Mouse (Mus musculus): ENCODE data around the gene Tmem184c. TPM values are rescaled to one million over a fixed set of nuclear protein-coding genes. Genes with fewer than 3 reads are reported as not detected.

Tmem184c gene
- total RNA-seq (2014; rRNA removed) (56.2 and 65.6 TPM in 2 replicates), polyA plus RNA-seq (2015; fragmentation: Nextera tagmentation; extraction: Ambion mirVana) (58.6 and 65.5 TPM in 2 replicates)

DNA sequence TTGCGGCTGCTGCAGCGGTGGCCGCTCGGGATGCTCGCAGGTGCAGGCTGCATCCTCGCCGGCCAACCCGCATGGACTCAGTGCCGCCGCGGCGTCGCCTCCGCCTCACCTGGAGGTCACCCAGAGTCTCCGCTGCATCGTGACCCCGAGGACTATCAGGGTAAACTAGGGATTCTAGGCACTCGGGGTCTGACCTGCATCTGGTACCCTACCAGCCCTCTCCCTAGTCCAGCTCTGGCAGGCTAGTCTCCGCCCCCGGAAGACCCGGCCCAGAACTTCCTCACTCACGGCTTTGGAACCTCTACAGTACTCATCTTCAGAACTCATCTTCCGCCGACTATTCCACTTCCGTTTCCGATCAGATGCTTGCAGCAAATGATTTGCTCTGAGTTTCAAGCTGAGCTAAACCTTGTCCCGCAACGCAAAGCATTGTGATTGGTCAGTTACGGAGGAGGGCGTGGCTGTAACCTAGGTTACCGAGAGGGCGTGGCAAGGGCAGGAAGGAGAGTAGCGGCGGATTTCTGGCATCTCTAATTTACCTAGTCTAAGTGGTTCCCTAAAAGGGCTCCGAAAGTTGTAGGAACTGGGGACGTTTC, at the start of gene Tmem184c:
Gene Tmem184c (minus strand): TSS at position 325 of the 596 bp plus-strand sequence.
- DNase-seq (peak; percentile 98), ATAC-seq (peak; percentile 98)
- Histone ChIP-seq H3K36me3 (ENCODE audit: insufficient read depth) (0 out of 2 replicates have a peak, but pooled peaks cover 4% of the 10 kb centered on the region), H3K4me1 (ENCODE audit: insufficient read depth) (peaks cover 6% of the 10 kb centered on the region; the same call in 1 of the 2 replicates), H3K27me3 (ENCODE audit: insufficient read depth, low read length) (no peaks in the 10 kb centered on the region), H3K9ac (peak within 1 kb of the TSS; percentile 74), H3K4me2 (ENCODE audit: low read depth) (peak within 1 kb of the TSS; percentile 69), H3K27ac (ENCODE audit: low read depth, low read length) (peak within 1 kb of the TSS; percentile 72), H3K4me3 (ENCODE audit: low read depth, low read length) (peak within 1 kb of the TSS; percentile 94), H3K9me3 (ENCODE audit: low read length) (no peaks in the 10 kb centered on the region)
- TF ChIP-seq CTCF (IDR thresholded peaks at IDR 0.05; ENCODE audit: low read depth) = no peak
- under 1% methylated on average over 36 of the region's 36 CpGs for WGBS

DNA sequence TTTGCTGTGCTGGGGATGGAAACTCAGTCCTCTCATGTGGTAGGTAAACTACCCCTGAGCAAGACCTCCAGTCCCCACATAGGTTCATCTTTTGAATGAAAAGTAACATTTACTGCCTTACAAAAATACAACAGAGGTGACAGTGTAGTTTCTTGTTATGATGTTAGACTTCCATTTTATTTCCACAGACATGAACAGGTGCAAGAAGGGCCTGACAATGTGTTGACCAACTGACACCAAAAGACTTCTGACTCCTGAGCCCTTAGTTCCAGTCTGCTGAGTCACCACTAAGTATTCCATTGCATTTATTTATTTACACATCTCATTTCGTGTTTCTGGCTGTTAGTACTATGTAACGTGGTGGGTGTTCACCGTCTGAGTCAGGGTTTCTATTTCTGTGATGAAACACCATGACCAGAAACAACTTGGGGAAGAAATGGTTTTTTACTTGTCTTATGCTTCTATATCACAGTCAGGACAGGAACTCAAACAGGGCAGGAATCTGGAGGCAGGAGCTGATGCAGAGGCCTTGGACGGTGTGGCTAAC, 49.1 kb upstream of the Tmem184c start:
- 84% methylated on average over 4 of the region's 4 CpGs for WGBS
- Histone ChIP-seq H3K27me3 (ENCODE audit: insufficient read depth, low read length) (no peaks in the 10 kb centered on the region), H3K4me2 (ENCODE audit: low read depth) (no peak overlapping the region), H3K36me3 (ENCODE audit: insufficient read depth) (no peaks in the 10 kb centered on the region), H3K4me3 (ENCODE audit: low read depth, low read length) (no peak overlapping the region), H3K9ac (no peak overlapping the region), H3K9me3 (ENCODE audit: low read length) (no peaks in the 10 kb centered on the region), H3K27ac (ENCODE audit: low read depth, low read length) (no peak overlapping the region), H3K4me1 (ENCODE audit: insufficient read depth) (no peaks in the 10 kb centered on the region)
- TF ChIP-seq CTCF (IDR thresholded peaks at IDR 0.05; ENCODE audit: low read depth) = no peak
- DNase-seq = no peak
- ATAC-seq = no peak

DNA sequence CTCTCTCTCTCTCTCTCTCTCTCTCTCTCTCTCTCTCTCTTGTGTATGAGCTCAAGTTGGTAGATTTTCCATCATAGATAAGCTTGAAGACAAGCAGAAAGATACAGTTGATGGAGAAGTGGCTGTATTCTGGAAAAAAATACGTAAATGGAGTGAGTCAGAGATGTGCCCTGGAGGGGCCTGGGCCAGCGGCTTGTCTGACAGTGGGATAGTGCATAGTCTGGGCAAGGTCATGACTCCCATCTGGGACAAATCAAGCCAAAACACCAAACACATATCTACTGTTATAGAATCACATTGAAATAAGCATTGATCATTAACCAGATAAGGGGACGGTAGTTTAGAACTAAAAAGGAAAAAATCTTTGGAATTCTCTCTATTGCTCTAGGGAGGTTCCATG, 47.9 kb upstream of the Tmem184c start:
- no peaks in the 10 kb centered on the region for H3K4me1 ChIP-seq (ENCODE audit: insufficient read depth)
- ATAC-seq = no peak
- no peak for DNase-seq
- H3K27me3 ChIP-seq (ENCODE audit: insufficient read depth, low read length) = no peaks in the 10 kb centered on the region
- 82% methylated on average over 3 of the region's 3 CpGs for WGBS
- TF ChIP-seq CTCF (IDR thresholded peaks at IDR 0.05; ENCODE audit: low read depth) = no peak
- H3K27ac ChIP-seq (ENCODE audit: low read depth, low read length) = no peak overlapping the region
- no peaks in the 10 kb centered on the region for H3K36me3 ChIP-seq (ENCODE audit: insufficient read depth)
- H3K9ac ChIP-seq = no peak overlapping the region
- H3K4me2 ChIP-seq (ENCODE audit: low read depth) = no peak overlapping the region
- no peaks in the 10 kb centered on the region for H3K9me3 ChIP-seq (ENCODE audit: low read length)
- no peak overlapping the region for H3K4me3 ChIP-seq (ENCODE audit: low read depth, low read length)

GRCm38 (mm10) chr8:77650646-77651190, 40.2 kb upstream of the Tmem184c start:
- no peak overlapping the region for H3K9ac ChIP-seq
- no peaks in the 10 kb centered on the region for H3K27me3 ChIP-seq (ENCODE audit: insufficient read depth, low read length)
- no peak overlapping the region for H3K4me2 ChIP-seq (ENCODE audit: low read depth)
- no peak for ATAC-seq
- no peaks in the 10 kb centered on the region for H3K4me1 ChIP-seq (ENCODE audit: insufficient read depth)
- no peak overlapping the region for H3K27ac ChIP-seq (ENCODE audit: low read depth, low read length)
- 62% methylated on average over 1 of the region's 1 CpGs for WGBS
- H3K9me3 ChIP-seq (ENCODE audit: low read length) = no peaks in the 10 kb centered on the region
- no peak overlapping the region for H3K4me3 ChIP-seq (ENCODE audit: low read depth, low read length)
- no peak for TF ChIP-seq CTCF (IDR thresholded peaks at IDR 0.05; ENCODE audit: low read depth)
- H3K36me3 ChIP-seq (ENCODE audit: insufficient read depth) = no peaks in the 10 kb centered on the region
- no peak for DNase-seq

DNA sequence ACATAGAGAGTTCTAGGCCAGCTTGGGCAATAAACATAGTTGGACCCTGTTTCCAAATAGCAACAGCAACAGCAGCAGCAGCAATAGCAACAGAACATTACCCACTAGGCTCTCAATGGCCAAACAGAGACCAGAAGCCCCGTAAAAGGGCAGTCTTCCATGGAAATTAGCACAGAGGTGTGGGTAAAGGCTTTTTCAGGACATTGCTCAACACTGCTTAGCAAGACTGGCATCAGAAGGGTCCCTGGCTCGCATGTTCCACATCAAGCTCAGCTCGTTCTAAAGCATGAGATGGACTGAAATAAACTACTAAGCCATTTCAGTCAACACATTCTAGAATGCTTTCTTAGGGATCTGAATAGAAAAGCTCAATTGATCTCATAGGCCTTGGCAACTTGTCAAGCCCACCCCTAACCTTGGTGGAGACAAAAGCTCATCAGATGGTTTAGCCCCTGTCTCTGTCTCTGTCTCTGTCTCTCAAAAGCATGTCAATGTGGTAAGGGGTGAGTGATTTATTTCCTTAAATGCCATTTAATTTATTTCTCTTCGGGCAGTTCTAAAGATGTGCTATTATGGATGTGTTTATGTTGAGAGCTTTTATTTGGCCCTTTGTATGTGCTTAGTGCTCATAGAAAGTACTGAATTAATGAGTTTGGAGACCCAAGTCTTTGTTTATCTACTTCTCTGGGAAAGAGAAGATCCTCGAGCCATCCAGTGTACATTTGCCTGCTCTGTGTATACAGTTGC, 29.8 kb upstream of the Tmem184c start:
- Histone ChIP-seq H3K27me3 (ENCODE audit: insufficient read depth, low read length) (no peaks in the 10 kb centered on the region; the same call in 1 of the 2 replicates), H3K4me2 (ENCODE audit: low read depth) (no peak overlapping the region), H3K4me1 (ENCODE audit: insufficient read depth) (no peaks in the 10 kb centered on the region), H3K9ac (no peak overlapping the region), H3K27ac (ENCODE audit: low read depth, low read length) (no peak overlapping the region), H3K4me3 (ENCODE audit: low read depth, low read length) (no peak overlapping the region), H3K9me3 (ENCODE audit: low read length) (no peaks in the 10 kb centered on the region), H3K36me3 (ENCODE audit: insufficient read depth) (no peaks in the 10 kb centered on the region)
- 30% methylated on average over 5 of the region's 5 CpGs for WGBS
- DNase-seq (no peak), ATAC-seq (no peak)
- no peak for TF ChIP-seq CTCF (IDR thresholded peaks at IDR 0.05; ENCODE audit: low read depth)

GRCm38 (mm10) chr8:77637593-77637992, 27.1 kb upstream of the Tmem184c start:
- Histone ChIP-seq H3K9ac (no peak overlapping the region), H3K4me3 (ENCODE audit: low read depth, low read length) (no peak overlapping the region), H3K27ac (ENCODE audit: low read depth, low read length) (no peak overlapping the region), H3K4me1 (ENCODE audit: insufficient read depth) (no peaks in the 10 kb centered on the region), H3K27me3 (ENCODE audit: insufficient read depth, low read length) (no peaks in the 10 kb centered on the region; the same call in 1 of the 2 replicates), H3K9me3 (ENCODE audit: low read length) (no peaks in the 10 kb centered on the region), H3K36me3 (ENCODE audit: insufficient read depth) (no peaks in the 10 kb centered on the region), H3K4me2 (ENCODE audit: low read depth) (no peak overlapping the region)
- TF ChIP-seq CTCF (IDR thresholded peaks at IDR 0.05; ENCODE audit: low read depth) = no peak
- no peak for ATAC-seq
- DNase-seq = no peak
- WGBS = 70% methylated on average over 3 of the region's 3 CpGs

- H3K4me3 ChIP-seq (ENCODE audit: low read depth, low read length) = no peak overlapping the region
- no peak for TF ChIP-seq CTCF (IDR thresholded peaks at IDR 0.05; ENCODE audit: low read depth)
- H3K9me3 ChIP-seq (ENCODE audit: low read length) = no peaks in the 10 kb centered on the region
- no peak overlapping the region for H3K27ac ChIP-seq (ENCODE audit: low read depth, low read length)
- WGBS = 75% methylated on average over 5 of the region's 5 CpGs
- H3K36me3 ChIP-seq (ENCODE audit: insufficient read depth) = no peaks in the 10 kb centered on the region
- H3K4me1 ChIP-seq (ENCODE audit: insufficient read depth) = no peaks in the 10 kb centered on the region
- DNase-seq (no peak), ATAC-seq (no peak)
- no peak overlapping the region for H3K9ac ChIP-seq
- H3K4me2 ChIP-seq (ENCODE audit: low read depth) = no peak overlapping the region
- no peaks in the 10 kb centered on the region for H3K27me3 ChIP-seq (ENCODE audit: insufficient read depth, low read length)
Observed at GRCm38 (mm10) chr8:77634035-77634434, 23.5 kb upstream of the Tmem184c start.

Data from forebrain, postnatal 0 days (tissue).